Mouse (Mus musculus) embryo, embryonic 9.5 days (tissue): ENCODE results near the gene Gorab.

Experiments used
- DNase-seq: peaks from one replicate; pipeline ENCODE4 v3.0.0-alpha.2; 2017; ENCODE audit errors: extremely low spot score

Gorab gene

DNA sequence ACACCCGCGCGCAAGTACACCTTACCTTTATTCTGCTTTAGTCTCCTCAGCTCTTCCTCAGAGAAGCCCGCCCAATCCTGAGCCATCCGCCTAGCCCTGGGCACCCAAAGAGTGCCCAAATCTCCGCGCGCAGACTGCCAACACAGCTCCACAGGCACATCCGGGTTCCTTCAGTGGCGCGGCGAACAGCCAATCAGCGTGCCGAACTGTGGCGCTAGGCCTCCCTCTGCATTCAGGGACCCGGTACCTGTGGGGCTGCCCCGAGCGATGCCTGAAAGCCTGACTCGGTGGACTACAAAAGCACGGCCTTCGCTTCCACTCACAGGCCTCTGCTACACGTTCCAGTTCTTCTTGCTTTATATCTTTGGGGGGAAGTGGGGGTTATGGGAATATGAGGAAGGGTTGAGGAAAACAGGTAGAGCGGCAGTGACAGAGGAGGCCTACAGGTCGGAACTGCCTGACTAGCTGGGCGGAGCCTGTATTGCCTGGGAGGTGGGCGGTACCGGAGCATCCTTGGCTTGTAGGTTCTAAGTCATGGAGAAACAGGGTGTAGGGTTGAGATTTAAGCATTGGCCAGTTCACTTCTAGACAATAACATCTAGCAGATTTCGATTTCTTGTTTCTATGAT lies at the start of gene Gorab:
Gene Gorab, minus strand, starts transcription at position 172 of the 629 bp plus-strand sequence.
- DNase-seq = peak; percentile 94

DNA sequence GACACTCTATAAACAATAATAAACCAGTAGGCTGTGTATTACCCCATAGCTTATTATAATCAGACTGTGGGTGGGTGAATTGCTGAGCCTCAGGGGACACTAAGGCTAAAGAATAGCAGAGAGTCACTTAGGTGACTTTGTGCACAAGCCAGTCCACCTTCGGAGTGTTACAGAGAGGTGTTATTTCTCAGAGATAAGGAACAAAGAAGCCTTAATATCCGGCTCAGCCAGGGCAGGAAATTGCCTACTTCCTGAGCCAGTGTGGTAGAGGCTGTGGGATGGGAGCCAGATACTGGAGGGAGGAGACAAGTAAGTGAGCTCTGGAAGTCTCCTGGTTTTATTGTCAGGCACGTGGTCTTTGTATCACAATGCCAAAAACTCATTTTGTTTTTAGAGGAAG lies 40.4 kb upstream of the Gorab start:
- DNase-seq = no peak

DNA sequence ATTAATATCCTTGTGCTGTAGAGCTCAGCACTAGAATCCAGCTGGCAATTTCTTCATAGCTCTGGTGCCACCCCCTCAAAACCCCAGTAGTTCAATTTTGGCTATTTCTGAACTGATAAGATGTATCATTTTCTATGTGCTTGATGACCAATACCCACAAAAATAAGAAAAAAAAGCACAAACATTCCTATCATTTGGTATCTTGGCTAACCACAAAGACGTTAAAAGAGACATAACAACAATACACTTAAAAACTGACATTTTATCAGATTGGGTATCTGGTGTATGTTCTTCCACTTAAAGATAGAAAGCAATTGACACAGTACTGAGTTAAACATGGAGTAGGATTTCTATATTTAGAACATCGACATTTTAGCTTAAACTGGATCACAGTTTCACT lies 35.5 kb upstream of the Gorab start:
- no peak for DNase-seq

DNA sequence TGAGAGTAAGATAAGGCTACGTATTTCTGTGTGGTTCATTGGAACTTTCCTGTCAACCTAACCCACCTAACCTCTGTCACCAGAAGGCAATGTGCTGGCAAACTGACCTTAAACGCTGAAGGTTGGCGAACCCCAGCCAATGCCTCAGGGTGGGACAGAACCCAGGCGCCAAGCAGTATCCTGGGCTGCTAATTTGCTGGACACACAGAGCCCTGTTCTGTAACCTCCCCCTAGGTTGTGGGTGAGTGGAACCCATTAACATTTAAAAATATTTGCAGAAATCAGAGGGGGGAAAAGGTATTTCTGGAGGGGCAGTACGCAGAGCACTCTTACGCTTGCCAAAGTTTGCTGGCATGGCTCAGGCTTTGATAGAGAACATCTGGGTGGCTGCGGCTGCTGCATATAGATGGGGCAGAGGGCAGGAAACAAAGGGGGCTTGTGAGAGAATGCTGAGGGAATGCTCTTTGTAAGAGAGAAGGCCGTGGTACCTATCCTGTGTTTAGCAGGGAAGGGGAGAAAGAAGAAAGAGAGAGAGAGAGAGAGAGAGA lies 20.1 kb upstream of the Gorab start:
- no peak for DNase-seq

DNA sequence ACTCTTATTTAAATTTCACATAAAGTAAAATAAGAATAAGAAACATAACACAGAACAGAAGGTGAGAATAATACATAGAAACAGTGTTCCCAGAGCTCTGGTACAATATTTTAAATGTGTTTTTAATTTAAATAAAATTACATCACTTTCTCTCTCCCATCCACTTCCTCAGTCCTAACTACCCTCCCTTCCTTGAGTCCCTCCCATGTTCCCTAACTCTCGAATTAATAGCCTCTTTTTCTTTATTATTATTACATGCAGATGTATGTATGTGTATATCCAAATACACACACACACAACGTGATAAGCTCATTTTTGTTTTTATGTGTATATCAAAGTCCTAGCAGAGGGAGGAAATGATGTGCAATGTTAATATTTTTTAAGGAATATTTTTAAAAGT lies 13.7 kb upstream of the Gorab start:
- DNase-seq = no peak

DNA sequence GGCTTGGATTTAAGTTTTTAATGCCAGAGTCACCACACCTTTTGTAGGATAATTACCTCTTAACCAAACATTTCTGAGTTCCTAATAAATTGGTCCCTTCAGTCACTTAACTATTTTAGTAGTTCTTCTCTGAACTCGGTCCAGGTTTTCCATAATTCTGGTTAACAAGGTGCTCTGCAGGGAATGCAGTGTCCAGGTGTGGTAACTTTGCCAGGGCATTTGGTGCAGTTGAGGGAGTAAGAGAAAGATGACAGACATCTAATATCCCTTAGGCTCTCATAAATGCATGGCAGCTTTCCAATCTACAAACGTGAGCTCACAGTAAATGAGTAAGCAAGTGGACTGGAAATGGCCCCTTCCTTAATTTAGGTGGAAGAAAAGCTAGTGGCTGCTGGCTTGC lies 10.7 kb upstream of the Gorab start:
- no peak for DNase-seq

DNA sequence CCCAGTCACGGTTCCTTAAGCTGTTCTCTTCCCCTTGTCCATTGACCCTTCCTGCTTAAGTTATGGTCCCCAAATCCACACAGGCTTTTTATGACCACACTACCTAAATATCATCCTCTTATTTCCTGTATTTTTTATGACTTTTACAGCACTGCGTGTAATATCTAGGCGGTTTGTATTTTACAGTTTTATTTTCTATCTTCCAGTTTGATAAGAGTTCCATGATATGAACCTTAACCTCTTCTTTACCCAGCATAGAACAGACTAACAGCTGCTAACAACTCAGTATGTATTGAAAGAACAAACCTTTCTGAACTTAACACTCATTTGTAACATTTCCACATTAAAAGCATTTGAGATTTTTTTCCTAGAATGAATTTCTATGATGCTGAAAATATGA lies 2.7 kb upstream of the Gorab start:
- DNase-seq = no peak

DNA sequence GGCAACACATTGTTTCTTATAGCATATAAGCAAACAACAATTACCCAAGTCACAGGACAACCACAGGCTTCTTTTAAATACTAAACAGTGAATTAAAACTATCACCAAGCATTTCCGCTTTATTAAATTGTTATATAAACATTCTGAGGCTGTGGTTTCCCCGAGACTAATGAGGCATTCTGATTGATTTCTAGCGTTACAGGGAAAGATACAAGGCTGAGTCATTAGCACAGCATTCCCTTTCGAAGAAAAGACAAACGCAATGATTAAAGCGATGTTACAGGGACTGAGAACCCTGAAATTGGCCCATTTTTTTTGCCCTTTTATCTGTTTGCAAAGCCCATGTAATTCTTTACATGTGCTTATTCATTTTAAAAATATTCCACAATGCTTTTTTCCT lies 12.1 kb downstream of the Gorab start:
- no peak for DNase-seq

DNA sequence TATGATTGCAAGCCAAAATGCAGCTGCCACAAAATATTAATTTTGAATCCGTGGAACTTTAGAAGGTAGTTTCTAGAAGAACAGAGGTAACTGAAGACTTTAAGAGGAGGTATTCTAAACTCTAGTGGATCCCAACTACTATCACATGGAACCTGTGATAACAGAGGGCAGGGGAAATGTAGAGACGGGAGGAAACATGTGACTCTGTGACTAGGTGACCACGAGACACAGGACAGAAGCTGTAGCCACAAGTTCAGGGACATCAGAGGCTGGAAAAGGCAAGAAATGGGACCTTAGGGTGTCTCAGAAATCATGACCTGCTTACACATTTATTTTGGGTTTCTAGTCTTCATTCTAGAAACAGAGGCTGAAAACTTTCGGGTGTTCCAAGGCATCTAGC lies 13.4 kb downstream of the Gorab start:
- DNase-seq = no peak

DNA sequence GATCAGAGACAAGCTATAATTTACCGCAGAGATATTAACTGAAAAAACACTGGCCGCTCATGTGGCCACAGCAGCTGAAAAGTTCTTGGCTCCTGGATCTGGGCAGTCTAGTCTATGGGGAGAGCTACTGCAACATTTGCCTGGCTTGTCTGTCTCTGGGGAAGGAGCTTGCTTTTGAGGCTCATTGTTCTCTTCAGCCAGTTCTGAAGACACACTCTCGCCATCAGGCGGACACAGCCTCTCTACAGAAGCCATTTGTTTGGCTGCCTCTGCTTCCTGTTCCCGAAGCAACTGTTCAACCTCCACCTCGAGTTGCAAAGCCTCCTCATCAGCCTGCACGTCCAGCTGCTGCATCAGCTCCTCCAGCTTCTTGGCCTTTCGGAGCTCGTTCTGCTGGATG lies 17.3 kb downstream of the Gorab start:
- no peak for DNase-seq

DNA sequence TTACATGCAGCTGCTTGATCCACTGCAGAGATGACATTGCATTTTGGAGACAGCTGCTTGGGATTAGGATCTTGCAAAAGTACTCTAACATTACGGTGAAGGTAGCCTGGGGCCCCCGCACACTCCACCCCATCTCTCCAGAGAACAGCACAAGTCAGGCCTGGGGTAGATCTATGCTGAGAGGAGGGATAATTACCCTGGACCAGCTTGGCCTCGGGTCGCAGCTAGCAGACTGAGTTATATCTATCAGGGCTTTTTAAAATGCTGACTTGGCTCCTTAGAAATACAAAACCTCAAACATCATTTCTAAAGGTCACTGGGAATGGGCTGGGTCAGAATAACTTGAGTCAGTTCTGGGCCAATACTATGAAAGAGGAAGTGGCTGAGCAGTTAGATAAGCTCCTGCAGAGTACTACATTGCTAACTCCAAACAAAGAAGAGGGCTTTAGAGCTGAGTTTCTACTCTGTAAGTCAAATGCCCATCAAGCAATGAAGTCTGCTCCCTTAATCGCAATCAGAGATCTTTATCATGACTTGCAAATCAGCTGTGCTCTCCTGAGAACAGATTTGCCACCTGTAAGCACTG lies 19.9 kb downstream of the Gorab start:
- no peak for DNase-seq

DNA sequence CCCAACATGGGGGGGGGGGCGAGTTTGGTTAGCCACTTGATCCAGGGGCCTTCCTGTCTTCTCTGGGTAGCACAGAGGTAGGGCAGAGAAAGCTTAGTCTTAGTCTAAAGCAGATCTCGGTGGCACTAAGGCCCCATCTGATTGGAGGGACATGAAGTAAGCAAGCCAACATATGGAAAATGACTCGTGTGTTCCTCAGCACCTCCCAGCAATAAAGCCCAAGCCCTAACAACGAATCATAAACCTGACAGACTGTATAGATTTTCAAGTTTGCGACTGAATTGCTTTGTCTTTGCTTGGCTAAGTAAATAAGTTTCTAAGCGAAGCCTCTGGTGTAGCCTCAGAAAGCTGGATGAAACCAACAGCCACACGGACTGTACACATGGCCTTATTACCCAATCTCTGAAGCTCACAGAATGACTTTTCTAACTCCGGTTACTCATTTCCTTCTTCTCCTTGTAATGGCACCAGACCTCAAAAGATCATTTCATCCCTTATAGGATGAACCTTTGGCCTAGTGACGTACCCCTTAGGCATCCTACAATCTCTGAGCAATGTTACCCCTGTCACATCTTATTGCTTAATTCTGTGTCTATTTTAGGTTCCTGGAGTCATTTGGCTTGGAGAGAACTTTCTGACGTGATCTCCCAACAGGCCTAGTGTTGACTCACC lies 21.3 kb downstream of the Gorab start:
- no peak for DNase-seq

DNA sequence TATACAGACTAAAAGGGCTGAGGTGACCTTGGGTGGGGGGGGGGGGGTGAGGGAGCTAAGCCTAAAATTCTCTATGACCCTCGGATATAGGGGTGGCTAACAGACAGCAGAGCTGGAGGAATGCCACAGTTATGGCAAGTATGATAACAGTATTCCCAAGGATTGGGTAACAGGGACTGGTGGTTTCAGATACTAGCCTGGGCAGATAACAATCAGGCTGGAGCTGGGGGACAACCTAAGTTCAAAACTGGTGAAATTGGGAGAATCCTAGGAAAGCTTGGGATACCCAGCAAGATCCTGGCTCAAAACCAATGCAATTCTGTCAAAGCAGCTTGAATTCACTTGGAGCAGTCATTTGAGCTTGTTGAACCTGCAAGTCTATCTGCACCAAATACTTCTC lies 22.9 kb downstream of the Gorab start:
- DNase-seq = no peak

DNA sequence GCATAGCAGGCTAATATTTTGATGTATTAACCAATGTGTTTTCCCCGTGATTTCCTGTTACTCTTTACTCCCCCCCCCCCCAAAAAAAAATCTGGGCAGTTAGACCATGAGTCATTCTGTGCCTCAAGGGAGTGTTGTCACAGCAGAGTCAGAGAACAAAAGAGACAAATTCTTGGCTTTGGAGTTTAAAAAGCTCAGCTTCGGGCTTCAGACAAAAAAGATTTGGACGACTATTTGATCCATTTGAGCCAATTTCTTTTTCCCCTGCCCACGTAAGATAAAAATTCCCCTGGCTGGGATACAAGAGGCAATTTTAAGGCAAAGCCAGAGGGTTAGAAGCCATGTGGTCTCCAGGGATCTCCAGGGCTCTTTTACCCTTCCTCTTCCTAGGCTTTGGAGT lies 23.4 kb downstream of the Gorab start:
- no peak for DNase-seq

DNA sequence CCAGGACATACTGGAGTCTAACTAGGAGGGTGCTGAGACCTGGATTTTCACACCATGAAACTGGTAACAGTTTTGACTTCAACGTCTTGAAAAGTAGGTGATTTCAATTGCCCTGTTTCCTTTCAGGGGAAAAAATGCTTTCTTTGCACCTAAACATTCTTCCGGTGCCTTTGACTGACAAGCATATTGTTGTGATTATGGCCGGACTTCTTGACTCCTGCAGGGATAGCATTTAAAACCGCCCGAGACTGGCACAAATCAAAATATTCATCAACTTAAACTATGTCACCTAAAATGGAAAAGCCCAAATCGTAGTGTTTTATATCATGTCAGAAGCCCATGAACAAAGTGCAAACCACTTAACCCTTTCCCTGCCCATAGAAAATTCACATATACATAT lies 25.5 kb downstream of the Gorab start:
- no peak for DNase-seq

DNA sequence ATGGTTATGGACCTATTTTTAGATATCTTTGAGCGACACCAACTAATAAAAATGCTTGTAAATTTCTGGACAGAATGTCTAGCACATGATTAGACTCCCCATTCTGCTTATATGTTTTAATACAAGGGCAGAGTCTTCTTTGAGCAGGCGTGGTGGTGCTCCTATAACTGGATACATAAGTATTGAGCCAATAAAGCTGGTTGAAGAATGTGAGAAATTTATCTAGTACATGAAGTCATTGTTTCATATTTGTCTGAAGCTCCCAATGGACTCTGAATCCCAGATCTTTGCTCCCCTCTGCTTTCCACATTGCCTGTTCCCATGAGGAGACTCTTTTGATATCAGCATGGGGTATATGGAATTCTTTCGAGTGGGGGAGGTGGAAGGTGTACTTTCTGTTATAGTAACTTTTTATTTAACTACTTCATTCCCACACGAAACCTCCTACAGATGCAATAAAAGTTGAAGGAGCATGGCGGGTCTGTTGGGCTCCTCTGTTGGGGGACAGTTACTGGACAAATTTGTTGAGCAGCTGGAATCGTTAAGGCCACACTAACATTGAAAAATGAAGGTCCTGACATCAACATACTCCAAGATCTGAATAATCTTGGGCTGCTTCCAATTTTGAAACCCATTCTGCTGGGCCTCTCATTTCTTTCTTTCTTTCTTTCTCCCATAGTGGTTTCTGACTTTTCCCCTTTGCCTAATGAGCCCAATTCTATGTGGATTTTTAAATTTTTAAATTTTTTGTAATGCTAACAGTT lies 26.5 kb downstream of the Gorab start:
- DNase-seq = no peak

DNA sequence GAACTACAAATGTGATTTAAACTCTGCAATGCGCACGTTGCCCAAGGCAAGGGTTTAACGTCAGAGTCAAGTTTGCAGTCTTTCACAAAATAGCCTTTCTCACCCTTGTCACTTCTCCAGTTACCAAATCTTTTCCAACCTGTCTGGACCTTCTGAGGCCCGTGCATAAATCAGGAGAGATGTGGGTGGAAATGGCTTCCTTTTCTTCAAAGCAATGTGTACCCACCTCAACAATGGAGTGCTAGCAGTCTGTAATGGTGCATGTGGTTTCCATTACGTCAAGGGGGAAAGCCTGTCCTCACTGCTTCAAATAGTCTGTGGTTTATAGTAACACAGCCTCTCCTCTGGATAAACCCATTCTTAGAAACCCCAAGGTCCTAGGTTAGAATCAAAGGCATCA lies 29.0 kb downstream of the Gorab start:
- no peak for DNase-seq

DNA sequence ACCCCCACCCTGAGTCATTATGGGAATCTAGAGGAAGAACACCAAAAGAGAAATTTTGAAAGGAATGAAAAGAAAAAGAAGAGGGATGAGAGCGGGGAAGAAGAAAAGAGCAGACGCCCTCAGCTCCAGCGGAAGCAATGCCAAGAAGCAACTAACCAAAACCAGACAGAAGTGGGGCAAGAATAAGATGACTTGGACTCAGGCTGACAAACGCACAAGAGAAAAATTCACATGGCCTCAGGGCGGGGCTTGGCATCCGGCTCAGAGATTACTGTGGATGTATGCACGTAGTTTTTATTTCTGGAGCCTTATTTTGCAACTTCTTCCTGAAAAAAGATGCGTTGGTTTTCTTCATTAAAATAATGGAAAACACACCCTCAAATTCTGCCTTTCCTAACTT lies 41.3 kb downstream of the Gorab start:
- DNase-seq = no peak

DNA sequence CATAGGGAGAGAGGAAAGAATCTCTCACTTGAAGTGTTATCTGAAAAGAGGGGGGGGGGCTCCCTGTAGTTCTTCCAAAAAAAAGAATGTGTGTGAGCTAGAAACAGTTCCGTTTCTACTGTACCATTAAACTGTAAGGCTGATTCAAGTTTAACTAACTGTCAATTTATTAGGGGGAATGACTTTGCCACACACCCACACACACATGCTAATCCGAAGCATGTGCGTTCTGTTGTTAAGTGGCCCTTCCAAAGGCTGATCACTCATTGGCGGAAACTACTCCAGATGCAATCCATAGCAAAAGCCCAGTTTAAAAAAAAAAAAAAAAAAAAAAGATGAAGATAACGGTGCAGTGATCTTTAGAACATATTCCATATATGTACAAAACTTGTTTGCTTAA lies 42.1 kb downstream of the Gorab start:
- DNase-seq = no peak

DNA sequence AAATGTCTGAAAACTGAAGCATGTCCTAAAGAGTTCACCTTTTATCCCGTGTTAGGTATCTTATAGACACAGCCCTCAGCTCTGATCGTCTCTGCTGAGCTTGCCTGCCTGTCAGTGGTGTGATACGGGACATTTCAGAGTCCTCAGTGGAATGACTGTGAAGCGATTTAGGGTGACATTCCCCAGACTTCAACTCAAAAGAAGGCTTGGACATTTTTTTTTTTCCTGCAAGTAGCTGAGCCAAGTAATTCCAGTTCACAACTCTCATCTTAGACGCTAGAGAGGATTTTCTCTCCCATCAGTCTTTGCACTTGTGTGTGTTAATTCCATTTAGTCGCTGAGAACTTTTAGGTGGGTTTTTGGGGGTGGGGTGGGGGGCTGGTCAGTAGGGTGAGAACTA lies 42.7 kb downstream of the Gorab start:
- DNase-seq = no peak

DNA sequence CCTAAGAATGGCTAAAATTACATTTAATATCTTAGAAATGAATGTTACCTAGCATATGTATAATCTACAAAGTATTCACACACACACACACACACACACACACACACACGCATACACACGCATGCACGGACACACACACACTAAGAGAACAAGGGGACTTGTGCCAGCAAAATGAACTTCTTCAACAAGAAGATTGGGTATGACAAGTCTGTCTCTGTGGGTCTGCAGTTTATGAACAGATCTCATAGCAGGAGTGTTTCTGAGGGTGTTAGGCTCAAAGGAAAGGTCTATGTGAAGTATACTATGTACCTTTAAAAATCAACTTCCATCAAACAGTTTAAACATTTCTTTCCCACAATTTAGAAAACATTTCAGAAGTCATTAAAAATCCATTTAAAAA lies 43.9 kb downstream of the Gorab start:
- DNase-seq = no peak

DNA sequence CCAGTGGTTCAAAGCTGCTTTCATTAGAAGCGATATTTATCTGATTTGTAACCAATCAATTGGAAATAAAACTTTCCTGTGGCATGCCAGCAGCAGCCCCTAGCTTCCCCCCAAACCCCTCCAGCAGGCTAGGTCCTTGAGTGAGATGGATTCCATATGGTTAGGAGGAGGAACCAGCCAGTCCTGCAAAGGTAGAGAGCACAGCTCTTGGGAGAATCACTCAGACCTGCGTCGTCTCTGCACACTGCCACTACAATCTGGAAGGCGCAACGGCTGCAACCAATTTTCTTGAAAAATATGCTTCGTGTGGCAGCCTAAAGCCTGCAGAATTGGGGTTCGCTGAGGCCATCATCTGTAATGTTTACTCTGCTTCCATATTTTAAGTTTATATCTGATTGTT lies 45.3 kb downstream of the Gorab start:
- DNase-seq = peak; percentile 17

DNA sequence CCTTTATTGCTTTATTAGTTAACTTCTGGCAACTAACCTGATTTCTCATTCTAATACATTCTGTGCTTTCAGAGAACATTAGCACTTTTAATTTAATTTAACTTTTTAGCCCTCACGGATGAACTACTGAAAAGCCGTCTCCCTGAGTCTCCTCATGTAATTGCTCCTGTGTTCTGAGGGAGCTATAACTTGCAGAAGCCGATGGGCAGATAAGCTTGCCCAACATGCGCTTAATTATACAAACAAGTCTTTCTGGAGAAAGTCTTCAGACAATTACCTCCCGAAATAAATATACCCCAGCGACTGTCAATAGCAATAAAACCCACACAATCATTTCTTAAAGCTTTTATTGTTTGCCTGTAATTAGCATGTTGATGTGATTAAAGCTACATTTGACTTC lies 45.7 kb downstream of the Gorab start:
- DNase-seq = no peak
